Mouse (Mus musculus) brain, embryonic 18.5 days (tissue): ENCODE data around the gene Myo1e.
A peak's percentile ranks its signal among the peaks of the same experiment; 100 is the strongest.

Source experiments
- DNase-seq: peaks from one replicate; pipeline ENCODE4 v3.0.0-alpha.2; 2012; ENCODE audit warnings: low read depth, low spot score

The Myo1e gene

GRCm38 (mm10) chr9:70408791-70409190 lies 201.6 kb downstream of the Myo1e start:
- no peak for DNase-seq

- DNase-seq: no peak
Observed at GRCm38 (mm10) chr9:70409743-70410142, 202.6 kb downstream of the Myo1e start.

GRCm38 (mm10) chr9:70410668-70411067 lies 203.5 kb downstream of the Myo1e start:
- no peak for DNase-seq

GRCm38 (mm10) chr9:70413038-70413437 lies 205.9 kb downstream of the Myo1e start:
- DNase-seq: no peak

GRCm38 (mm10) chr9:70416412-70416811 lies 209.3 kb downstream of the Myo1e start:
- no peak for DNase-seq

GRCm38 (mm10) chr9:70421257-70422056 lies 214.3 kb downstream of the Myo1e start, which contains the start of gene Ccnb2:
Gene Ccnb2, minus strand, starts transcription at chr9:70421547.
- DNase-seq: peak; percentile 69

GRCm38 (mm10) chr9:70422661-70423060 lies 215.5 kb downstream of the Myo1e start:
- DNase-seq: no peak

- no peak for DNase-seq
Observed at GRCm38 (mm10) chr9:70439959-70440358, 232.8 kb downstream of the Myo1e start.

GRCm38 (mm10) chr9:70449072-70449471 lies 241.9 kb downstream of the Myo1e start:
- DNase-seq: no peak
